Mouse (Mus musculus): ENCODE data around the gene Nfat5.

Gene Nfat5

GRCm38 (mm10) chr8:107395397-107395796 is 102.1 kb downstream of the Nfat5 start:
- DNase-seq (ENCODE audit: extremely low read depth, insufficient read length, low spot score) = no peak

DNA sequence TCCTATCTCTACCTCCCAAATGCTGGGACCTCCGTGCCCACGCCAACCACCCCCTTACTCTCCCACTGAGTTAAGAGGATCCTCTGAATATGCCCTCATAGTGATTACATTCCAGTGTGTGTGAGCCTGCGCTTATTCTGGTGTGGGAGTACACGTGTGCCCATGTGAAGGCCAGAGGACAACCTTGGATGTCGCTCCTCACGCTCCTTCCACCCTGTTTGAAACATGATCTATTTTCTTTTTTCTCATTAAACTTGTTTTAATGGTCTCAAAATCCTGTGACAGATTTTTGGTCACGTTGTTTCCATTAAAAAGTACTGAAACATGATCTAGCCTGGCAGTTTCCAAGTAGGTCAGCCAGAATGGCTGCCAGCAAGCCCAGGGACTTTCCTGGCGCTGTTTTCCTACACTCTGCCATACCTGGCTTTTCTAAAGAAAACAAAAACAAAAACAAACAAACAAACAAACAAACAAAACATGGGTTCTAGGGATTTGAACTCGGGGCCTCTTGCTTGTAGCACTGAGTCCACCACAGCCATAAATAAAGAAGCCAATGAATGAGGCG is 102.9 kb downstream of the Nfat5 start:
- no peak for DNase-seq (ENCODE audit: extremely low read depth, insufficient read length, low spot score)

DNA sequence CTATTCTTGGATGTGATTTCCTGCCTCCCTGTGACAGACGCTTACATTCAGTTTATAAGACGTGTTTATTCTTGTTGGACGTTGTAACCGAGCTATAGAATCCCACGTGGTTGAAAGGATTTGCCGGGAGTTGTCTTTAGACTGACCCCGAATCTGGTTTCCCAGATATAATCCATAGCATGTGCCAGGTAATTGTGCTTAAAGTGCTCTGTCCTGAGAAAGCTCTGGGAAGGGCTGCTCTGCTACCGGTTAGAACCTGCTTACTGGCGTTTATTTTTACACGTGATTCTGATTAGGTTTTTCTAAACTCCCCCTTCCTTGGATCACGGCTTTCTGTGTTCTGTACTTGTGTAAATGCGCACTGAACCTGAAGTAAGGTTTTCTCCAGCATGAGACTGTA is 104.4 kb downstream of the Nfat5 start:
- no peak for DNase-seq (ENCODE audit: extremely low read depth, insufficient read length, low spot score)

GRCm38 (mm10) chr8:107399495-107399894 is 106.2 kb downstream of the Nfat5 start:
- DNase-seq (ENCODE audit: extremely low read depth, insufficient read length, low spot score) = no peak

DNA sequence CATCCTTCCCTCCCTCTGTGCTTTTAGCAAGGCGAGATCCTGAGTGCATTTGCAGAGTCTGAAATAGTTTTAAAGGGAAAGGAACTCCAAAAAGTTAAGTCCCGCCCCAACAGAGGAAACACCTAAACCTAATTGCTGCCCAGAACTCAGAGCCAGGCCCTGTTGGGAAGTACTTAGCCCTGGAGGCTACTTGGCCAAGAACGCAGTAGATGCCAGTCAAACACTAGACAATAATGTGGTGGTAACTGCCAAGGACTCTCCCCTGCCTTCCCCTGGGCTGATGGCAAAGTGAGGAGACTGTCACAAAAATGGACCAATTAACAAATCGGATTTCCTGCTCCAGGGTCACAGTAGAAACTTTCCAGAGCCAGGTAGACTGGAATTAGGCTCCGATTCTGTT is 108.6 kb downstream of the Nfat5 start:
- DNase-seq (ENCODE audit: extremely low read depth, insufficient read length, low spot score) = no peak

DNA sequence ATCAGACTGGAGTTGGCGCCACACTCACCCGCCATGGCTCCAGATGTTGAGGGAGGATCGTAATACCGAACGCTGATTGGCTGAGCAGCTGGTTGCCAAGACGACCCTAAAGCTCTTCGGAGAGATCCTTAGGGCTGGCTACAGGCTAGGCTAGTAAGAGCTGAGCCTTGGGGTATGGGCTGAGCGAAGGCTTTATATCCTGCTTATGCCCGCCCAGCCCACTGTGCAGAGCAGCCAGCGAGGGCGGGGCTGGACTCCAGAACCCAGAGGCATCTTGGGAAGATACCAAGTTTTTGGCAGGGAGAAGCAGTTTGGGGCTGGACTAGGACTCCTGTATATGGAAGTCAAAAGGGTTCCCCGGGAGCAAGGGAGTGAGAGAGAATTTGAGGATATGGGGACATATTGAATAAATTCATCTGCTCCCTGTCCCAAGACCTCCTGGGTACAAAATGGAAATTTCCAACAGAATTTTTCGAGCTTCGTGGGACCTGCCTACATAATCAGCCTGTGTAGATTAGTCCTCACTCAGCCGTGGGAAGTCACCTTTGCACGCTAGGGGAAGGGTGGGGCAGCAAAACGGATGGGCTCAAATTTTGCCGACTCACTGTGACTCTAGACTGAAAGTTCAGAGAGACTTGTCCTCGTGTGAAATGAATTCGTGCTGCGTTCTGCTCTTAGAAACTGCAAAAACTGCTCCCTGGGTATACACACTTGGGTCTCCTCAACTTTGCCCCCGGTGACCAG is 109.9 kb downstream of the Nfat5 start, which contains the start of gene Nqo1:
TSS of gene Nqo1 (minus strand) at position 169 of the 744 bp plus-strand sequence.
- peak; percentile 92 for DNase-seq (ENCODE audit: extremely low read depth, insufficient read length, low spot score)

- DNase-seq (ENCODE audit: extremely low read depth, insufficient read length, low spot score) = no peak
Observed at GRCm38 (mm10) chr8:107404057-107404456, 110.8 kb downstream of the Nfat5 start.

GRCm38 (mm10) chr8:107405935-107406334 is 112.7 kb downstream of the Nfat5 start:
- DNase-seq (ENCODE audit: extremely low read depth, insufficient read length, low spot score) = no peak

- DNase-seq (ENCODE audit: extremely low read depth, insufficient read length, low spot score) = no peak
Observed at GRCm38 (mm10) chr8:107411391-107411790, 118.1 kb downstream of the Nfat5 start.

GRCm38 (mm10) chr8:107412552-107412951 is 119.3 kb downstream of the Nfat5 start:
- DNase-seq (ENCODE audit: extremely low read depth, insufficient read length, low spot score) = no peak

- DNase-seq (ENCODE audit: extremely low read depth, insufficient read length, low spot score) = no peak
Observed at GRCm38 (mm10) chr8:107413881-107414280, 120.6 kb downstream of the Nfat5 start.

DNA sequence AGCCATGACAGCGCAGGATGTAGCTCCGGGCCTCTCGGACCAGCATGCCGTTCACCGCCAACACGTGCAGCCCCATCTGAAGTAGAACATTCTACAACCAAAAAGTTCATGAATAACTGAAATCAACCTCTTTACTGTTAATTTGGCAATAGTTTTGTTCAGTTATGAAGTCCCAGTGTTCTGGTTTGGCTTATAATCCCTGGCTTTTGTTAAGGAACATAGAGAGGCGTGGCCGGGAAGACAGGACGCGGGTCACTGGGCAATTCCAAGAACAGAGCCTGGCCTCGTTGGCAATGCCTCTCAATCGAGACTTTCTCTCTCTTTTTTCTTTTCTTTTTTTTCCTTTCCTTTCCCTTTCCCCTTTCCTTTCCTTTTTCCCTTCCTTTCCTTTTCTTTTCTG is 123.7 kb downstream of the Nfat5 start:
- no peak for DNase-seq (ENCODE audit: extremely low read depth, insufficient read length, low spot score)

GRCm38 (mm10) chr8:107424176-107424575 is 130.9 kb downstream of the Nfat5 start:
- no peak for DNase-seq (ENCODE audit: extremely low read depth, insufficient read length, low spot score)

GRCm38 (mm10) chr8:107424597-107425229 is 131.4 kb downstream of the Nfat5 start, which contains the start of gene Nob1:
Gene Nob1, minus strand, starts transcription at chr8:107425051.
- DNase-seq (ENCODE audit: extremely low read depth, insufficient read length, low spot score) = peak; percentile 93

DNA sequence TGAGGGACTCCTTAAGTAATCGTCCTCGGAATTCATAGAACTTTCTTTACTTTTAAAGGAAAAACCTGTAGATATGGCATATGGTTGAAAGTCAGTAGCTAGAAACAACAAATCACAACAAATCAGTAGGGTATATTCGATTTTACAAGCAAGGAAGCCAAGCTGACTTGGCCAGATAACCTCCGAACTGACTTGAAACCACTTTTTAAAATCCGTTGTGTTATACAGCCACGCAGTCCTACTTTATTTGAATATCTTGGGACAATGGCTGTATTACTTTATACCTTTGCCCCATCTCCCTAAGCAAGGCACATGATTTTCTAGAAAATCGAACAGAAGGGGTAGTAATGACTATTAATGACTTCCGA is 131.9 kb downstream of the Nfat5 start:
- no peak for DNase-seq (ENCODE audit: extremely low read depth, insufficient read length, low spot score)
